Mouse (Mus musculus) testis, adult 2 months (tissue): Measurements from ENCODE around the gene Cited4. TPM values are rescaled to one million over a fixed set of nuclear protein-coding genes. Genes with fewer than 3 reads are reported as not detected.
A peak's percentile ranks its signal among the peaks of the same experiment; 100 is the strongest.

Experiments
- H3K27ac ChIP-seq: fragments of 200-500 bp; 2 replicates; pipeline ENCODE4 v1.5.1; 2012; ENCODE audit warnings: low read depth, low read length; ENCODE audit not compliant: control insufficient read depth, insufficient read depth
- H3K27me3 ChIP-seq: fragments of 200-500 bp; 2 replicates; pipeline ENCODE4 v1.6.1; 2012; ENCODE audit warnings: mild to moderate bottlenecking, low read length, moderate library complexity; ENCODE audit not compliant: control insufficient read depth, insufficient read depth
- H3K36me3 ChIP-seq: fragments of 200-500 bp; 2 replicates; pipeline ENCODE4 v1.6.1; 2012; ENCODE audit warnings: mild to moderate bottlenecking, low read length; ENCODE audit not compliant: control insufficient read depth, insufficient read depth
- H3K4me1 ChIP-seq: fragments of 200-500 bp; 2 replicates; pipeline ENCODE4 v1.6.1; 2012; ENCODE audit warnings: low read length; ENCODE audit not compliant: control insufficient read depth, insufficient read depth
- H3K4me3 ChIP-seq: fragments of 200-500 bp; 2 replicates; pipeline ENCODE4 v1.5.1; 2012; ENCODE audit warnings: low read depth, mild to moderate bottlenecking, low read length, moderate library complexity, mixed read lengths; ENCODE audit not compliant: control insufficient read depth
- CTCF ChIP-seq: fragments of 200-500 bp; IDR thresholded peaks from 2 replicates; pipeline ENCODE4 v1.5.1; 2012; ENCODE audit warnings: low read depth, mild to moderate bottlenecking, inconsistent platforms, low read length, moderate library complexity; ENCODE audit not compliant: control insufficient read depth, insufficient read depth, insufficient replicate concordance
- POLR2A ChIP-seq: fragments of 200-500 bp; IDR thresholded peaks from 2 replicates; pipeline ENCODE4 v1.6.1; 2012; ENCODE audit warnings: low read depth, mild to moderate bottlenecking, inconsistent platforms, low read length, moderate library complexity; ENCODE audit not compliant: control insufficient read depth
- polyA plus RNA-seq: library from polyadenylated mRNA; depleted of rRNA; stranded (reverse); fragments of >200 nt; gene quantifications from 2 replicates; pipeline ENCODE4 v1.2.3, GENCODE M21; 2012; rRNA removed

Gene Cited4
- polyA plus RNA-seq, 1 experiment = 11.4 TPM

GRCm38 (mm10) chr4:120702511-120702910 is 36.1 kb downstream of the Cited4 start:
- H3K27ac ChIP-seq = no peak overlapping the region
- TF ChIP-seq CTCF (no peak), POLR2A (no peak)
- H3K4me3 ChIP-seq = no peak overlapping the region
- H3K36me3 ChIP-seq = no peaks in the 10 kb centered on the region
- peaks cover 8% of the 10 kb centered on the region for H3K4me1 ChIP-seq
- no peaks in the 10 kb centered on the region for H3K27me3 ChIP-seq

DNA sequence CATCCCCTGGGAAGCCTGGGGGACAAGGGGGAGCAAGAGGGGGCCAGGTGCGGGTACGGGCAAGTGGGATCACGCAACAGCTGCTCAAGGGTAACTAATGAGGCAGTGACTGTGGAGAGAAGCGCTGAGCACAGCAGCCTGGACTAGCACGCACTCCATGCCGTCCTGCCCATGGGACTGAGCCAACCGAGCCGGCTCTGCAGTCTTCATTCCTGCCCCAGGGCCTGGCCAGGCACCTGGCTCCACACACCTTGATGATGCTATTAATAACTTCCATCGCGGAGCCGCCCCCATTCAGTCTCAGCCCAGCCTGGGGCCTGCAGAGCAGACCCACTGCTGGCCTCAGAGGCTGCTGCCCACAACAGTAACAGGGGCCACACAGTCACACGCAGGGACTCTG is 45.9 kb downstream of the Cited4 start:
- Histone ChIP-seq H3K27ac (no peak overlapping the region), H3K27me3 (no peaks in the 10 kb centered on the region), H3K36me3 (no peaks in the 10 kb centered on the region), H3K4me3 (no peak overlapping the region), H3K4me1 (peaks cover 4% of the 10 kb centered on the region; the same call in 1 of the 2 replicates)
- TF ChIP-seq POLR2A = no peak
- TF ChIP-seq CTCF = no peak

DNA sequence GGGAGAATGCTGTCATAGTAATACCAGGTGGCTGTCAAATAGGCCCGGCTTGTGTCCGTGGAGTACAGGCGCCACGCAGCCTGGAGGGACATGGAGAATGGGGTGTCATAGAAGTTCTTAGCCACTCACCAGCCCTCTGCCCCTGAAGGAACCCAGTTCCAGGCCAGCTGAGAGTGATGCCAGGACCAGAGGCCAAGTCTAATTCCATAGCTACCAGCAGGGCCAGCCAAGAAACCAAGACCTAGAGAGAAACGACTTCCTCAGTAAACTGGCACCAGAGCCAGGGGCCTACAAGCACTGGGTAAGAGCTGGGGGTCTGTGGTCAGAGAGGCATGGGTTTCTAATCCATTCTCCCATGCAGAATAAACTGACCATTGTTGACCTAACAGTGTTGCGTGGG is 46.6 kb downstream of the Cited4 start:
- H3K4me1 ChIP-seq = peaks cover 4% of the 10 kb centered on the region; the same call in 1 of the 2 replicates
- H3K4me3 ChIP-seq = no peak overlapping the region
- no peak overlapping the region for H3K27ac ChIP-seq
- no peaks in the 10 kb centered on the region for H3K27me3 ChIP-seq
- TF ChIP-seq POLR2A (no peak), CTCF (no peak)
- H3K36me3 ChIP-seq = no peaks in the 10 kb centered on the region

- H3K27me3 ChIP-seq = no peaks in the 10 kb centered on the region
- no peak for TF ChIP-seq CTCF
- no peak for TF ChIP-seq POLR2A
- H3K36me3 ChIP-seq = no peaks in the 10 kb centered on the region
- no peak overlapping the region for H3K27ac ChIP-seq
- peaks cover 4% of the 10 kb centered on the region; the same call in 1 of the 2 replicates for H3K4me1 ChIP-seq
- no peak overlapping the region for H3K4me3 ChIP-seq
Observed at GRCm38 (mm10) chr4:120713856-120714497, 47.6 kb downstream of the Cited4 start.

GRCm38 (mm10) chr4:120716141-120716571 is 49.8 kb downstream of the Cited4 start:
- no peaks in the 10 kb centered on the region for H3K36me3 ChIP-seq
- peaks cover 4% of the 10 kb centered on the region; the same call in 1 of the 2 replicates for H3K4me1 ChIP-seq
- H3K27ac ChIP-seq = no peak overlapping the region
- peak overlapping the region; percentile 19 for H3K4me3 ChIP-seq
- H3K27me3 ChIP-seq = no peaks in the 10 kb centered on the region
- TF ChIP-seq POLR2A (no peak), CTCF (no peak)

DNA sequence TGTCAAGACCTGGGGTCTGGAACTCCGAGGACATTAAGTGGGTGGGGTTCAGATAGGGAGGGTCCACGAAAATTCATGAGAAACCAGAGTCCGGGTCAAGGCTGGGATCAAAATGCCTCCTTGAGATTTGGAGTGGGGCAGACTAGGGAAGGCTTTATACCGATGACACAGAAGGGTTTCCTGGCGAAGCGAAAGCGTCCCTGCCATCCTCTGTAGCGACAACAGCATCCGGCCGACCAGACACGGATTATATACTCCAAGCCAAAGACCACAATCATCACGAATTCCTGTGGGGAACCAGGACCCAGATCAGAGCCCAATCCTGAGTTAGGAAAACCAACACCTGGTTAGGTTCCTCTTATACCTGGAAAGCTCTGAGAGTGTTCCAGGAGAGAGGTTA is 50.4 kb downstream of the Cited4 start:
- H3K4me1 ChIP-seq = peaks cover 4% of the 10 kb centered on the region; the same call in 1 of the 2 replicates
- no peaks in the 10 kb centered on the region for H3K36me3 ChIP-seq
- no peak overlapping the region; the same call in 1 of the 2 replicates for H3K4me3 ChIP-seq
- TF ChIP-seq POLR2A = no peak
- no peak for TF ChIP-seq CTCF
- no peaks in the 10 kb centered on the region for H3K27me3 ChIP-seq
- H3K27ac ChIP-seq = no peak overlapping the region

Other genes starting within 250 kb of the Cited4 start
- gene Slfnl1, start 134.3 kb upstream of the Cited4 start, polyA plus RNA-seq = 571 and 603 TPM in 2 replicates
- 5.8 and 6.3 TPM in 2 replicates for gene Ctps, start 96.3 kb upstream of the Cited4 start, polyA plus RNA-seq
- gene Gm8439, start 77.8 kb upstream of the Cited4 start, polyA plus RNA-seq = 1.3 TPM in 1 of 2 replicates, not detected in the other
- 1.6 and 2.2 TPM in 2 replicates for gene Kcnq4, start 82.0 kb downstream of the Cited4 start, polyA plus RNA-seq
- 60.9 and 70.3 TPM in 2 replicates for gene Nfyc, start 165.0 kb downstream of the Cited4 start, polyA plus RNA-seq
- 3.3 and 4.0 TPM in 2 replicates for gene Rims3, start 188.2 kb downstream of the Cited4 start, polyA plus RNA-seq